Mouse (Mus musculus): ENCODE results near the gene Ccdc149. TPM values are rescaled to one million over a fixed set of nuclear protein-coding genes. Genes with fewer than 3 reads are reported as not detected.

The Ccdc149 gene
- polyA plus RNA-seq, 1 experiment from 2014 or later: 0.72 TPM

GRCm38 (mm10) chr5:52365930-52366329 is 105.4 kb downstream of the Ccdc149 start:
- Histone ChIP-seq H3K36me3 (no peaks in the 10 kb centered on the region), H3K4me3 (no peak overlapping the region), H3K4me1 (peaks cover under 1% of the 10 kb centered on the region; the same call in 1 of the 2 replicates), H3K27ac (no peak overlapping the region), H3K4me2 (no peak overlapping the region), H3K27me3 (replicated peaks) (peaks cover 22% of the 10 kb centered on the region), H3K9me3 (replicated peaks) (no peaks in the 10 kb centered on the region), H3K9ac (no peak overlapping the region)
- 74% methylated on average over 5 of the region's 5 CpGs for WGBS (ENCODE audit: insufficient replicate concordance)
- ATAC-seq: no peak

DNA sequence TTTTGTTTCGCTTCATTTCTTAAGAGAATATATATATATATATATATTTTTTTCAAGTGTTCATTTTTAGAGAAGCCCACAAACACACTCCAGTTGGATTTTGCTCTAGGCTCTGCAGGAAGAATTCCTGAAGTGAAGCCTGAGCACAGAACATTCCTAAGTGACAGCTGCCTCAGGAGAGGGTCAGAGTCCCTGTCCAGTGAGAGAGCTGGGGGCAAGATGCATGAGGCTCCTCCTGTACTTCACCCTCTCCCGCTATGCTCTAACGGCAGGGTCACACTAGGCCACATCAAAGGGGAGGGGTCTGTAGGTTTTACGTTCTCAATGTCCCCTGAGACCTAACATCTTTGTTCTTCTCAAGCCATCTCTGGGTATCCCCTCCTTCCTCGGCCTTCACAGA is 106.8 kb downstream of the Ccdc149 start:
- WGBS (ENCODE audit: insufficient replicate concordance): 62% methylated on average over 5 of the region's 5 CpGs
- no peak overlapping the region for H3K4me2 ChIP-seq
- no peak overlapping the region for H3K27ac ChIP-seq
- H3K9ac ChIP-seq: no peak overlapping the region
- H3K4me1 ChIP-seq: peaks cover 4% of the 10 kb centered on the region; the same call in 1 of the 2 replicates
- no peaks in the 10 kb centered on the region for H3K36me3 ChIP-seq
- no peaks in the 10 kb centered on the region for H3K9me3 ChIP-seq (replicated peaks)
- peaks cover 22% of the 10 kb centered on the region for H3K27me3 ChIP-seq (replicated peaks)
- no peak overlapping the region for H3K4me3 ChIP-seq
- no peak for ATAC-seq

DNA sequence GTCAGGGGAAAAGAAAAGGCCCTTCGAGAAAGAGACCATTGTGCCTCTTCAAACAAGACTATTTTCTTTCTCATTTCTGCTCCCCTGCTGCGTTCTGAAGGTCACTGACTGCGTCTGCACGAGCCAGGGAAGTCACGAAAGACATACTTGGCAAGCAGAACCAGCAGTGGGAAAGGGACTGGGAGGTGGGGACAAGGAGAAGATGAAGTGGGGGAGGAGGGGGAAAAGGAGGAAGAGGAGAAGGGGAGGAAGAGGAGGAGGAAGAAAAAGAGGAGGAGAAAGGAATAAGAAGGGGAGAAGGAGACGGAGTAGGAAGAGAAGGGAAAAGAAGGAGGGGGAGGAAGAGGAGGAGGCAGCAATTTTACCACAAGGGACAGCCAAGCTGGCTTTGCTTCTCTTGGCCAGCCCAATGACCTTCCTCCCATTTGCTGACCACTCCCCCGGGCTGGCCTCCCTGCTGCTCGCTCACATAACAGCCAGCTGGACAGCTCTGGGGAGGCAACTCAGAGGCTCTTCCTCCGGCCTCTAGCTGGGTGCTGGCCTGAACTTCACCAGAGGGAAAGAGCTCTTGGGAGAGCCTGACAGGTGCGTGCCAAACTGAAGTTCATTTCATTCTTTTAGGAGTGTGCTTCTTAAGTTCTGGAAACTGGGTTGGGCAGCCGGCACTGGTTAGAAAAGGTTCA is 107.7 kb downstream of the Ccdc149 start, which contains the start of gene Sod3:
Gene Sod3 (plus strand): TSS at position 324 of the 683 bp plus-strand sequence.
- no peak within 1 kb of the TSS for H3K4me3 ChIP-seq
- H3K27me3 ChIP-seq (replicated peaks): peaks cover 16% of the 10 kb centered on the region
- ATAC-seq: no peak
- H3K4me1 ChIP-seq: peaks cover 4% of the 10 kb centered on the region; the same call in 1 of the 2 replicates
- WGBS (ENCODE audit: insufficient replicate concordance): 27% methylated on average over 11 of the region's 11 CpGs
- no peak within 1 kb of the TSS for H3K4me2 ChIP-seq
- H3K9ac ChIP-seq: no peak within 1 kb of the TSS
- no peaks in the 10 kb centered on the region for H3K36me3 ChIP-seq
- no peak within 1 kb of the TSS for H3K27ac ChIP-seq
- no peaks in the 10 kb centered on the region for H3K9me3 ChIP-seq (replicated peaks)

GRCm38 (mm10) chr5:52362776-52363467 is 108.4 kb downstream of the Ccdc149 start:
- peaks cover 9% of the 10 kb centered on the region for H3K27me3 ChIP-seq (replicated peaks)
- WGBS (ENCODE audit: insufficient replicate concordance): 70% methylated on average over 6 of the region's 6 CpGs
- H3K9ac ChIP-seq: no peak overlapping the region
- no peaks in the 10 kb centered on the region for H3K9me3 ChIP-seq (replicated peaks)
- no peaks in the 10 kb centered on the region for H3K36me3 ChIP-seq
- no peak overlapping the region for H3K4me2 ChIP-seq
- H3K27ac ChIP-seq: no peak overlapping the region
- no peak overlapping the region for H3K4me3 ChIP-seq
- ATAC-seq: no peak
- peaks cover 4% of the 10 kb centered on the region; the same call in 1 of the 2 replicates for H3K4me1 ChIP-seq

DNA sequence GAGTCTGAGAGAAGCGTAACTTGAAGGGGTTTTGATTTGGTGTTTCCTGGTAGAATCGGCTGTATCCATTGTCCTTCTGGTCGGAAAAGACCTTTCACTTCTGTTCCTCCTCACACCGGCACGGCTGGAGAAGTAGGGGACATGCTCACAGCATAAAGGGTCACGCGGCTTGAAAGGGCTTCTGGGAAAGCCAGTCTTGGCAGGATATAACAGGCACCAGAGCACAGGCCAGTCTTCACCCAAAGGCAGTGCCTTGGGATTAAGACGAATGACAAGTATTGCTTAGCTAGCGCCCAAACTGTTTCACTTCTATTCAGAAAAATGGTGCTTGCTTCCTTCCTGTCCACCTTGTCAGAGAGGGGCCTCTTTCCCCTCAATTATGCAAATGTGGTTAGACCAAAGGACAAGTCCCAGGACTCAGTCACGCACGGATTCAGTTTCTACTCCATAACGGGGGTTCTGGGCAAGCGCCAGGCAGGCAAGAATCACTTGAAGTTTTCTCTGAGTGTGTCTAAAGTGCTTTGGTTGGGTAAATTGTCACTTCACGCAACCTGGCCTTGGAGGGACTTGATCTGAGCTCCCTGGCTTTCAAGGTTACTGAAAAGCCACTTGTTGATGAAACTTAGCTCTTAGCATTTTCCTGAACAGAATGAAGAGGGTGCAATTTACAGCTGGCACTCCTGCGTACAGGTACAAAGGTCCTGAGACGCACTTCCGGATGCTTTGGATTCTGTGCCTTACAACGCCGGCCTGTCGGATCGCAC is 110.9 kb downstream of the Ccdc149 start:
- Histone ChIP-seq H3K4me3 (no peak overlapping the region), H3K27ac (peak overlapping the region; percentile 14; the same call in 1 of the 2 replicates), H3K27me3 (replicated peaks) (no peaks in the 10 kb centered on the region), H3K4me2 (no peak overlapping the region), H3K9me3 (replicated peaks) (no peaks in the 10 kb centered on the region), H3K9ac (no peak overlapping the region), H3K36me3 (no peaks in the 10 kb centered on the region), H3K4me1 (peaks cover 4% of the 10 kb centered on the region; the same call in 1 of the 2 replicates)
- ATAC-seq: no peak
- 60% methylated on average over 21 of the region's 21 CpGs for WGBS (ENCODE audit: insufficient replicate concordance)

DNA sequence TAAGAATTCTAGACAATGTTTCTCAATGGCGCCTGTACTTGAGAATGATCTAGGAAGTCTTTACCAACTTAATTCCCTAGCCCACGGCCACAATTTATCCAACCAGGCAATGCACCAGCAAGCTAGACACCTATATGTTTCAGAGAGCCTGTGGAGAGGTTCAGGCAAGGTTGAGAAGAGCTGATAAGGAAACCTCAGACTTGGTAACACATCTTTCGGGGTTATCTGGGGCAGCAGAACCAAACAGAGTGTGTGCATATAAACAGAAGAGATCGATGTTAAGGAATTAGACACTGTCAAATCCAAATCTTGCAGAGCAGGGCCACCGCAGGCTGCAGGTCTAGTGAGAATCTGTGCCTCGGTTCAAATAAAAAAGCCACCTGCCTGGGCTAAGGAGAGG is 113.2 kb downstream of the Ccdc149 start:
- ATAC-seq: no peak
- no peaks in the 10 kb centered on the region for H3K9me3 ChIP-seq (replicated peaks)
- H3K27ac ChIP-seq: no peak overlapping the region
- H3K27me3 ChIP-seq (replicated peaks): no peaks in the 10 kb centered on the region
- peaks cover 4% of the 10 kb centered on the region; the same call in 1 of the 2 replicates for H3K4me1 ChIP-seq
- no peak overlapping the region for H3K9ac ChIP-seq
- no peak overlapping the region for H3K4me3 ChIP-seq
- WGBS (ENCODE audit: insufficient replicate concordance): 30% methylated on average over 6 of the region's 6 CpGs
- no peaks in the 10 kb centered on the region for H3K36me3 ChIP-seq
- H3K4me2 ChIP-seq: no peak overlapping the region

GRCm38 (mm10) chr5:52357175-52357754 is 114.1 kb downstream of the Ccdc149 start:
- Histone ChIP-seq H3K4me2 (no peak overlapping the region), H3K4me1 (peaks cover 4% of the 10 kb centered on the region; the same call in 1 of the 2 replicates), H3K9me3 (replicated peaks) (no peaks in the 10 kb centered on the region), H3K9ac (no peak overlapping the region), H3K27ac (no peak overlapping the region), H3K27me3 (replicated peaks) (no peaks in the 10 kb centered on the region), H3K4me3 (no peak overlapping the region), H3K36me3 (no peaks in the 10 kb centered on the region)
- WGBS (ENCODE audit: insufficient replicate concordance): 67% methylated on average over 9 of the region's 9 CpGs
- ATAC-seq: no peak

DNA sequence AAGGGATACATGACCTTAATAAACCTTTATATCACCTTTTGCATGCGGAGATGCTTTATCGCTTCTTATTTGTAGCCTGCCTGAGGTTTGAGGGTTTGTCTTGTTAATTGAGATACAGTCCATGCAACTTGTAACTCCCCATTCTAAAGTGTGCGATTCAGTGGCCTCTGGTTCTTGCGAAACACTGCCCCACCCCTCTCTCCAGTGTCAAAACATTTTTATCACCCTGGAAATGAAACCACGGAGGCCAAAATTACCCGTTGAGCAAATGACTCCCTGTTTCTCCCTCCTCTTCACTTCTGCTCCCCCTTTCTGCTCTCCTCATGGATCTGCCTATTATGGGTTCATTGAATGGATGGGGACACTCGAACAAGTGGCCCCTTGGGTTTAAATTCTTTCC is 115.7 kb downstream of the Ccdc149 start:
- H3K36me3 ChIP-seq: no peaks in the 10 kb centered on the region
- H3K4me2 ChIP-seq: no peak overlapping the region
- H3K4me1 ChIP-seq: peaks cover under 1% of the 10 kb centered on the region; the same call in 1 of the 2 replicates
- no peak overlapping the region for H3K9ac ChIP-seq
- H3K27ac ChIP-seq: no peak overlapping the region
- H3K4me3 ChIP-seq: no peak overlapping the region
- H3K27me3 ChIP-seq (replicated peaks): no peaks in the 10 kb centered on the region
- no peaks in the 10 kb centered on the region for H3K9me3 ChIP-seq (replicated peaks)
- WGBS (ENCODE audit: insufficient replicate concordance): 43% methylated on average over 7 of the region's 7 CpGs
- no peak for ATAC-seq

DNA sequence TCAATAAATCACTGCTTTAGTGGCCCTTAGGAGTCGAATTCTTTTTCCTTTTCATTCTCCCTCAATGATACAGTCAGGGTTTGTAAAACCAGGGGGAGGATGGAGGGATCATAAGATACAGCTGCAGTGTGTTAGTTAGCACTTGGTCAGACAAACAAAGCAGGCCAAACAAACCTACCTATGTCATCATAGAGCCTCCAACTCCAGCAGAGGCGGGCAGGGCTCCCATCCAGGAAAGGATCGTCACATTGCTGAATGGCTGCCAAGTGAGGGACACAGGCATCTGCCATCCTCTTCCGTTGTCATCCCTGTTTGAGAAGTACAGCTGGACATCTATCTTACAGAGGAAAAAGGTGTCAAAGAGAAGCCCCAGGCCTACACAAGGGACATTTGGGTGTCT is 116.9 kb downstream of the Ccdc149 start:
- Histone ChIP-seq H3K9me3 (replicated peaks) (no peaks in the 10 kb centered on the region), H3K27me3 (replicated peaks) (no peaks in the 10 kb centered on the region), H3K4me3 (no peak overlapping the region), H3K9ac (no peak overlapping the region), H3K36me3 (no peaks in the 10 kb centered on the region), H3K4me1 (no peaks in the 10 kb centered on the region), H3K27ac (no peak overlapping the region), H3K4me2 (no peak overlapping the region)
- no peak for ATAC-seq
- 67% methylated on average over 4 of the region's 4 CpGs for WGBS (ENCODE audit: insufficient replicate concordance)

DNA sequence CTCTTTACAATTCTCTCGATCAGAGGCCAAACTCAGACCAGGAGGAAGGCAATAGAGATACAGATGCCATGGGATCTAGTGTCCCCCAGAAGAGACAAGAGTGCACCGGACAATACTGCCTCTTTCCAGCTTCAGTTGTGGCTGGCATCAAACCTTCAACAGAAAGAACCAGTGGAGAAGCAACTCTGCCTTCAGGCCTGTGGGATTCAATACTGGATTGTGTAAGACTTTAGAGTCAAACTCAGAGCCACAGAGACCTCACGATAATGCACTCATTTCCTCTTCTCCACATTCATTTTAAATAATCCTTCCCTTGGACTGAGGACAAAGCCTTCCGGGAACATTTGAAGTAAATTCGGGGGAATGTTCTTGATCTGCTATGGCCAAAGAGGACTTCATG is 118.6 kb downstream of the Ccdc149 start:
- WGBS (ENCODE audit: insufficient replicate concordance): 72% methylated on average over 5 of the region's 5 CpGs
- H3K36me3 ChIP-seq: no peaks in the 10 kb centered on the region
- H3K9ac ChIP-seq: no peak overlapping the region
- H3K4me1 ChIP-seq: no peaks in the 10 kb centered on the region
- H3K27ac ChIP-seq: no peak overlapping the region
- no peaks in the 10 kb centered on the region for H3K27me3 ChIP-seq (replicated peaks)
- no peak overlapping the region for H3K4me3 ChIP-seq
- H3K9me3 ChIP-seq (replicated peaks): no peaks in the 10 kb centered on the region
- H3K4me2 ChIP-seq: no peak overlapping the region
- ATAC-seq: no peak

GRCm38 (mm10) chr5:52351561-52351960 is 119.8 kb downstream of the Ccdc149 start:
- H3K4me3 ChIP-seq: no peak overlapping the region
- no peaks in the 10 kb centered on the region for H3K27me3 ChIP-seq (replicated peaks)
- no peaks in the 10 kb centered on the region for H3K9me3 ChIP-seq (replicated peaks)
- no peak overlapping the region for H3K27ac ChIP-seq
- no peak for ATAC-seq
- WGBS (ENCODE audit: insufficient replicate concordance): 69% methylated on average over 2 of the region's 2 CpGs
- no peaks in the 10 kb centered on the region for H3K4me1 ChIP-seq
- H3K4me2 ChIP-seq: no peak overlapping the region
- H3K9ac ChIP-seq: no peak overlapping the region
- no peaks in the 10 kb centered on the region for H3K36me3 ChIP-seq
